Mouse (Mus musculus) small intestine, adult 2 months (tissue): ENCODE results near the gene Mast4.

Experiments used
- CTCF ChIP-seq: fragments of 200-500 bp; IDR thresholded peaks from 2 replicates; pipeline ENCODE4 v1.5.1; 2012; ENCODE audit warnings: low read depth, mild to moderate bottlenecking, control low read depth, inconsistent platforms, low read length, moderate library complexity, mixed read lengths; ENCODE audit not compliant: insufficient replicate concordance, insufficient read length; ENCODE audit errors: extremely low read depth
- POLR2A ChIP-seq: fragments of 200-500 bp; IDR thresholded peaks from 2 replicates; pipeline ENCODE4 v1.6.1; 2012; ENCODE audit warnings: low read depth, mild to moderate bottlenecking, control low read depth, inconsistent platforms, low read length, moderate library complexity

DNA sequence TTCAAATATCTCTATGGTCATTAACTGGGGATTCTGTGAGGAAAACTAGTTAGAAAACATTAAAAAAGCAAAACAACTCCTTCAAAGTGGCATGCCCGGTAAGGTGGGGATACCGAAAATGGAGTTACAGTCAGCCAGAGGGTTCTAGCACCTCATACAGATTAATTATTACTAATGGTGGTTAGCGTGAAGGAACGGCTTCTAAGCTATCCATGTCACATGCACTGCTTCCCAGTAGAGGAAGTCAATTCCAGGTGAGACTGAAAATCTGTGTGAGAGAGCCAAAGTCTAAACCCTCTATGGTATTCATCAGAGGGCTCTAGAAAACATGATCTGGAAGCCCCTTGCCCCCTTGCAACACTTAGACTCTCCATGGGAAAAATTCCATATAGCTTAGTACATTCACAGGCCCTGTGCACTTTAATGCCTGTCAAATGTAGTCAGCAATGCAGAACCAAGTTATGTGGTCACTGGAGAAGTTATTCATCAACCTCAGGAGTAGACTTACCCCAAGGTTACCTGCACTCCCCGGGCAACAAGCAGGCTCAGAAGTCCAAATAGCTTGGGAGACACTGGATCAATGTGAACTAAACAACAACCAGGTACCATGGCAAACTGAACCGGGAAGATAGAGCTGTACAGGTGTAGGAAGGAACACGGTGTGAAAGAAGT is 96.1 kb downstream of the Mast4 start:
- no peak for TF ChIP-seq CTCF
- TF ChIP-seq POLR2A = no peak
